Comparison of ENCODE assay signal across 15 mouse cellular contexts in genomic region chr10:77209261-77209660, GRCm38 (mm10). TPM values are rescaled to one million over a fixed set of nuclear protein-coding genes. Genes with fewer than 3 reads are reported as not detected.
DNase-seq lines count a peak whose midpoint lies in the region; ATAC-seq and TF ChIP-seq lines count a peak whose summit lies in the region.
"Had no signal": no experiment of that assay in that cellular context is flagged by ENCODE, and none has a peak within 500 bp of the region (broad histone marks: within the 10 kb centered on the region; RNA-seq: fewer than 3 reads in every experiment).

No protein-coding gene starts in this region.

- H3K4me1 ChIP-seq in heart, embryonic 15.5 days (replicated peaks): peaks cover 28% of the 10 kb centered on the region
- H3K4me1 ChIP-seq in liver, embryonic 15.5 days (replicated peaks): peaks cover 66% of the 10 kb centered on the region
- H3K4me1 ChIP-seq in liver, postnatal 0 days (ENCODE audit: insufficient read depth): peaks cover 28% of the 10 kb centered on the region
- H3K4me1 ChIP-seq: forebrain, embryonic 12.5 days had no signal

- no peak for TF ChIP-seq EP300 in liver, postnatal 0 days (IDR thresholded peaks at IDR 0.05; ENCODE audit: low read depth)

- no peak overlapping the region for H3K4me2 ChIP-seq in heart, embryonic 15.5 days
- H3K4me2 ChIP-seq in liver, embryonic 15.5 days: no peak overlapping the region
- H3K4me2 ChIP-seq in liver, postnatal 0 days (ENCODE audit: low read depth, low read length): no peak overlapping the region
- H3K4me2 ChIP-seq: embryonic facial prominence, embryonic 13.5 days; forebrain, embryonic 12.5 days; heart, embryonic 11.5 days; midbrain, embryonic 12.5 days had no signal

- peak overlapping the region; percentile 37; the same call in 1 of the 2 replicates for H3K27ac ChIP-seq in heart, embryonic 15.5 days
- 0 out of 2 replicates have a peak overlapping the region, but pooled peaks have one; percentile 12 for H3K27ac ChIP-seq in liver, embryonic 15.5 days (replicated peaks)
- H3K27ac ChIP-seq in liver, postnatal 0 days (ENCODE audit: low read depth): no peak overlapping the region
- H3K27ac ChIP-seq: embryonic facial prominence, embryonic 13.5 days; forebrain, embryonic 12.5 days; layer of hippocampus, adult 2 months; midbrain, embryonic 12.5 days had no signal

- no peak overlapping the region for H3K4me3 ChIP-seq in heart, embryonic 15.5 days
- no peak overlapping the region for H3K4me3 ChIP-seq in liver, embryonic 15.5 days (replicated peaks)
- no peak overlapping the region for H3K4me3 ChIP-seq in liver, postnatal 0 days (ENCODE audit: low read depth, low read length)
- H3K4me3 ChIP-seq: embryonic facial prominence, embryonic 13.5 days; forebrain, embryonic 12.5 days; layer of hippocampus, adult 2 months; midbrain, embryonic 12.5 days had no signal

- no peak for ATAC-seq in heart, embryonic 15.5 days (replicated peaks; ENCODE audit: insufficient number of reproducible peaks, insufficient read depth, low FRiP score, low read depth)
- no peak for ATAC-seq in liver, embryonic 15.5 days (ENCODE audit: insufficient read depth)
- no peak for ATAC-seq in liver, postnatal 0 days
- ATAC-seq: hindbrain, embryonic 16.5 days had no signal

- no peaks in the 10 kb centered on the region for H3K36me3 ChIP-seq in heart, embryonic 15.5 days
- no peaks in the 10 kb centered on the region for H3K36me3 ChIP-seq in liver, embryonic 15.5 days (replicated peaks)
- no peaks in the 10 kb centered on the region for H3K36me3 ChIP-seq in liver, postnatal 0 days (replicated peaks; ENCODE audit: insufficient read depth, low read length)
- H3K36me3 ChIP-seq: embryonic facial prominence, embryonic 13.5 days; forebrain, embryonic 12.5 days; midbrain, embryonic 12.5 days had no signal

- TF ChIP-seq CTCF in liver, postnatal 0 days (IDR thresholded peaks at IDR 0.05; ENCODE audit: low read depth): no peak

- no peaks in the 10 kb centered on the region for H3K27me3 ChIP-seq in heart, embryonic 15.5 days
- no peaks in the 10 kb centered on the region for H3K27me3 ChIP-seq in liver, embryonic 15.5 days
- no peaks in the 10 kb centered on the region for H3K27me3 ChIP-seq in liver, postnatal 0 days (ENCODE audit: insufficient read depth, low read length)
- H3K27me3 ChIP-seq: embryonic facial prominence, embryonic 13.5 days; forebrain, embryonic 12.5 days; midbrain, embryonic 12.5 days had no signal

- WGBS in heart, embryonic 15.5 days: 67% methylated on average over 5 of the region's 5 CpGs
- WGBS in liver, embryonic 15.5 days (ENCODE audit: insufficient replicate concordance): 61% methylated on average over 5 of the region's 5 CpGs
- WGBS in liver, postnatal 0 days (ENCODE audit: insufficient replicate concordance): 65% methylated on average over 5 of the region's 5 CpGs

- DNase-seq in adrenal gland, adult (ENCODE audit: inconsistent age in 2 of 2, low spot score in 1 of 2): peak; percentile 44 to 85
- DNase-seq in adrenal gland, adult 8-10 months: no peak
- no peak for DNase-seq in heart, postnatal 36 days
- no peak for DNase-seq in liver, postnatal 0 days
- peak; percentile 53 for DNase-seq in yolk sac, embryonic 10.5 days (ENCODE audit: low spot score)
- no peak for DNase-seq in cerebellum, adult 9-11 months
- DNase-seq: lung, postnatal 14 days had no signal

- no peaks in the 10 kb centered on the region for H3K9me3 ChIP-seq in heart, embryonic 15.5 days (replicated peaks)
- H3K9me3 ChIP-seq in liver, embryonic 15.5 days (replicated peaks): no peaks in the 10 kb centered on the region
- H3K9me3 ChIP-seq in liver, postnatal 0 days (ENCODE audit: low read length): no peaks in the 10 kb centered on the region
- H3K9me3 ChIP-seq: embryonic facial prominence, embryonic 13.5 days; forebrain, embryonic 12.5 days; midbrain, embryonic 12.5 days had no signal

- H3K9ac ChIP-seq in heart, embryonic 15.5 days: no peak overlapping the region
- no peak overlapping the region for H3K9ac ChIP-seq in liver, embryonic 15.5 days
- H3K9ac ChIP-seq in liver, postnatal 0 days (replicated peaks): no peak overlapping the region
- H3K9ac ChIP-seq: embryonic facial prominence, embryonic 13.5 days; forebrain, embryonic 12.5 days; midbrain, embryonic 12.5 days had no signal

- intact Hi-C loops in heart, postnatal 36 days (cut with DNase I): loop anchor here (5.0 kb wide), 2 partner anchors 43 to 77 kb away; no protein-coding TSS in a partner anchor

RNA-seq across cellular contexts. Expression of gene Col18a1, which starts 42.9 kb away (rescaled TPM):
- 10 to 100 TPM; 41.9 to 49.0 (median 48.0) TPM for total RNA-seq in adrenal gland, adult 8-10 months (2022)
- 108 and 136 TPM in 2 replicates for polyA plus RNA-seq in heart, embryonic 15.5 days (2015; fragmentation: Nextera tagmentation; extraction: Ambion mirVana)
- 10 to 100 TPM; 11.4 to 12.0 TPM for total RNA-seq in heart, postnatal 36 days (2021)
- 66.0 and 88.2 TPM in 2 replicates for polyA plus RNA-seq in liver, embryonic 15.5 days (2015; fragmentation: Nextera tagmentation; extraction: Ambion mirVana)
- polyA plus RNA-seq in liver, postnatal 0 days (2015; fragmentation: Nextera tagmentation; extraction: Ambion mirVana): 137 and 167 TPM in 2 replicates

RNA-seq across cellular contexts. Expression of gene Pofut2, which starts 49.8 kb away (rescaled TPM):
- 10 to 100 TPM; 82.9 to 90.5 (median 87.2) TPM for total RNA-seq in adrenal gland, adult 8-10 months (2022)
- polyA plus RNA-seq in heart, embryonic 15.5 days (2015; fragmentation: Nextera tagmentation; extraction: Ambion mirVana): 99.8 and 124 TPM in 2 replicates
- 10 to 100 TPM; 39.2 to 40.7 TPM for total RNA-seq in heart, postnatal 36 days (2021)
- polyA plus RNA-seq in liver, embryonic 15.5 days (2015; fragmentation: Nextera tagmentation; extraction: Ambion mirVana): 23.8 and 27.2 TPM in 2 replicates
- polyA plus RNA-seq in liver, postnatal 0 days (2015; fragmentation: Nextera tagmentation; extraction: Ambion mirVana): 16.4 and 17.2 TPM in 2 replicates

Comparison
In these comparisons a context has a peak if more than half of its experiments do, and no peak if none do; other contexts are left out.
1. DNase-seq: peak in adrenal gland, adult (2 of 2) and yolk sac, embryonic 10.5 days (single experiment); none in adrenal gland, adult 8-10 months (single experiment), heart, postnatal 36 days (0 of 2), liver, postnatal 0 days (single experiment) and cerebellum, adult 9-11 months (single experiment).